Mouse (Mus musculus) forebrain, embryonic 15.5 days (tissue): ENCODE measurements around the gene Mettl23. TPM values are rescaled to one million over a fixed set of nuclear protein-coding genes. Genes with fewer than 3 reads are reported as not detected.

ENCODE experiments used
- ATAC-seq: fragments of 200-750 bp; cut with Nextera tagmentation; replicated peaks from 2 replicates; pipeline ENCODE4 v1.8.0; 2017; ENCODE audit warnings: mild to moderate bottlenecking, moderate TSS enrichment, moderate library complexity
- H3K27ac ChIP-seq: fragments of 300-500 bp; sonication (generic); replicated peaks from 2 replicates; pipeline ENCODE4 v1.5.1; 2015; ENCODE audit warnings: mild to moderate bottlenecking, inconsistent platforms
- H3K27me3 ChIP-seq: fragments of 300-500 bp; sonication (generic); 2 replicates; pipeline ENCODE4 v1.6.1; 2015; ENCODE audit warnings: inconsistent platforms
- H3K36me3 ChIP-seq: fragments of 300-500 bp; sonication (generic); 2 replicates; pipeline ENCODE4 v1.6.1; 2015; ENCODE audit warnings: mild to moderate bottlenecking, inconsistent platforms
- H3K4me1 ChIP-seq: fragments of 300-500 bp; sonication (generic); 2 replicates; pipeline ENCODE4 v1.6.1; 2015; ENCODE audit warnings: inconsistent platforms
- H3K4me2 ChIP-seq: fragments of 300-500 bp; sonication (generic); replicated peaks from 2 replicates; pipeline ENCODE4 v1.6.1; 2015; ENCODE audit warnings: mild to moderate bottlenecking, inconsistent platforms
- H3K4me3 ChIP-seq: fragments of 300-500 bp; sonication (generic); 2 replicates; pipeline ENCODE4 v1.5.1; 2015; ENCODE audit warnings: mild to moderate bottlenecking, inconsistent platforms
- H3K9ac ChIP-seq: fragments of 300-500 bp; sonication (generic); replicated peaks from 2 replicates; pipeline ENCODE4 v1.6.1; 2015; ENCODE audit warnings: mild to moderate bottlenecking, inconsistent platforms
- H3K9me3 ChIP-seq: fragments of 300-500 bp; sonication (generic); 2 replicates; pipeline ENCODE4 v1.6.1; 2016; ENCODE audit warnings: inconsistent platforms
- WGBS: fragments of 180-500 bp; shearing (Covaris S2); methylation state at CpG from one replicate; pipeline ENCODE4 v1.1.7; 2015; ENCODE audit warnings: mixed read lengths; 5-methylcytosine and 5-hydroxymethylcytosine counted together
- polyA plus RNA-seq: library from polyadenylated mRNA; unstranded; fragments of >200 nt; fragmentation: Nextera tagmentation; extraction: Ambion mirVana; gene quantifications from 2 replicates; pipeline ENCODE4 v1.2.1, GENCODE M21; 2015

Gene Mettl23
- polyA plus RNA-seq, 1 experiment from 2014 or later: 87.5 TPM

DNA sequence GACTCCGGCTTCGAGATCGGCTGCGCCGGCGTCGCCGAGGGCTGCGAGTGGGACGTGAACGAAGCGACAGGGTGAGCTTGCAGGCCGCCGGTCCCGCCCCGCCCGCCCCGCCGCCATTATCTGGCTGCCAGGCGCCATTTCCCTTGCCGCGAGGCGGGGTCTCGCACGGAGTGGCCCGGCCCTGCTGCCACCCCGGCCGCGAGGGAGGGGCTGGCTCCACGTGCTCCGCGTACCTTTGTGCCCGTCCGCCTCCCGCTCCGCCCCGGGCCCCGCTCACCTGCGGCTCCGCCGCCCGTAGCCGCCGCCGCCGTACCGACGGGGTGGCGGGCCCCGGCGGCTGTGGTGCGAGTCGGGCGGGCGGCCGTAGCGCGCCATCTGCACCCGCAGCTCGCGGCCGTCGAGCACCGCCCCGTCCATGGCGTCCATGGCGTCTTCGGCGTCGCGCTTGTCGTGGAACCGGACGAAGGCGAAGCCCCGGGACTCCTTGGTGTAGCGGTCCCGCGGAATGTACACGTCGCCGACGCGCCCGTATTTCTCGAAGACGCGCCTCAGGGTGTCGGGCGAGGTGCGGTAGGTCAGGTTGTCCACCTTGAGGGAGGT, 9.3 kb downstream of the Mettl23 start, which contains the start of gene Mfsd11:
Gene Mfsd11, plus strand, starts transcription at position 150 of the 600 bp plus-strand sequence.
- H3K9ac ChIP-seq: peak within 1 kb of the TSS; percentile 84
- peak within 1 kb of the TSS; percentile 99 for H3K27ac ChIP-seq
- peak; percentile 62 for ATAC-seq
- peak within 1 kb of the TSS; percentile 90 for H3K4me3 ChIP-seq
- peak within 1 kb of the TSS; percentile 84 for H3K4me2 ChIP-seq
- H3K9me3 ChIP-seq: no peaks in the 10 kb centered on the region
- peaks cover 47% of the 10 kb centered on the region for H3K4me1 ChIP-seq
- WGBS: under 1% methylated on average over 84 of the region's 91 CpGs
- peaks cover 30% of the 10 kb centered on the region for H3K36me3 ChIP-seq
- H3K27me3 ChIP-seq: no peaks in the 10 kb centered on the region

- Histone ChIP-seq H3K36me3 (peaks cover 26% of the 10 kb centered on the region), H3K4me3 (peak within 1 kb of the TSS; percentile 90), H3K9me3 (no peaks in the 10 kb centered on the region), H3K9ac (peak within 1 kb of the TSS; percentile 84), H3K27me3 (no peaks in the 10 kb centered on the region), H3K4me1 (peaks cover 47% of the 10 kb centered on the region), H3K27ac (peak within 1 kb of the TSS; percentile 99), H3K4me2 (peak within 1 kb of the TSS; percentile 84)
- ATAC-seq: peak; percentile 90
- WGBS: 0% methylated on average over 74 of the region's 74 CpGs
These were observed 9.9 kb downstream of the Mettl23 start, which contains the start of gene Srsf2 for GRCm38 (mm10) chr11:116852891-116853511. TSS of gene Srsf2 (minus strand) at chr11:116853094.

DNA sequence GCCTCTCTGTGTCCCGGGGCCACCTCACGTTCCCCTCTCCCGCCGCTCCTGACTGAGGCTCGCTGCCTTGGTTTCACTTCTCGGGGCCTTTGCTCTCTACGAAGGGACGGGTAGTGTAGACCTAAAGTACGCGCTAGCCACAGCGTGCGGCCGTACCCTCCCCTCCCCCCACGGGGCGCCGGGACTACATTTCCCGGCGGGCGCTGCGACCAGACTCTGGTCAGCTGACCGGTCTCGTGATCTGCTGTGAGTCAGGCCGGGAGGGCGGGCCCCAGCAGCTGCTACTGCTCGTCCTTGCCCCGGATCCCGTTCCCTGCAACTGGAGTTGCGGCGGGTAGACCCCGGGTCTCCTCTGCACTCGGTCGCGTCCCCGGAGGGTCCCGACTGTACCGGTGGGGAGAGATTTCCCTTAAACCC, 10.4 kb downstream of the Mettl23 start:
- H3K4me3 ChIP-seq: peak overlapping the region; percentile 90
- ATAC-seq: peak; percentile 91
- H3K27ac ChIP-seq: peak overlapping the region; percentile 99
- peak overlapping the region; percentile 76 for H3K9ac ChIP-seq
- H3K36me3 ChIP-seq: peaks cover 21% of the 10 kb centered on the region
- peaks cover 45% of the 10 kb centered on the region for H3K4me1 ChIP-seq
- peak overlapping the region; percentile 64 for H3K4me2 ChIP-seq
- under 1% methylated on average over 36 of the region's 36 CpGs for WGBS
- H3K27me3 ChIP-seq: no peaks in the 10 kb centered on the region
- no peaks in the 10 kb centered on the region for H3K9me3 ChIP-seq

DNA sequence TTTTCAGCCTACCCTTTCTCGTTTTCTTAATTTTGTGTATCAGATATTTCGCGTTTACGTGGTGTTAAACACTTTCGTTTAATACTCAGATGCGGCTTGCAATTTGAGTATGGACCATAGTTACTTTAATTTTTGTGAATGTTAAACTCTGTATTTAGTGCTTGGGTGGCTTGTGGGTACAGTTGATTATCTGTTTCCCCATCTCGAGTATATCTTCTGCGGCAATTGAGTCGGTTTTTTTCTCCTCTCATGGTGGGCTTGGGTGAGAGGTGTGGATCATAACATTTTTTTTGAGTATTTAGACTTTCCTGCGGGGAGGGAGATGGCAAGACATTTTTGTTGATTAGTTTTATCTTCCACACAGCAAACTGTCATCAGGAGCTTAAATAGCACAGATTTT, 11.2 kb downstream of the Mettl23 start:
- H3K4me1 ChIP-seq: peaks cover 42% of the 10 kb centered on the region
- H3K9me3 ChIP-seq: no peaks in the 10 kb centered on the region
- H3K27ac ChIP-seq: no peak overlapping the region
- peaks cover 21% of the 10 kb centered on the region for H3K36me3 ChIP-seq
- peak overlapping the region; percentile 90 for H3K4me3 ChIP-seq
- ATAC-seq: no peak
- H3K4me2 ChIP-seq: peak overlapping the region; percentile 64
- WGBS: 50% methylated on average over 10 of the region's 10 CpGs
- H3K27me3 ChIP-seq: no peaks in the 10 kb centered on the region
- peak overlapping the region; percentile 76 for H3K9ac ChIP-seq

- no peak overlapping the region for H3K27ac ChIP-seq
- H3K36me3 ChIP-seq: peaks cover 35% of the 10 kb centered on the region
- no peak for ATAC-seq
- H3K4me3 ChIP-seq: no peak overlapping the region
- 90% methylated on average over 12 of the region's 12 CpGs for WGBS
- peaks cover 20% of the 10 kb centered on the region for H3K4me1 ChIP-seq
- H3K4me2 ChIP-seq: no peak overlapping the region
- no peaks in the 10 kb centered on the region for H3K9me3 ChIP-seq
- no peak overlapping the region for H3K9ac ChIP-seq
- no peaks in the 10 kb centered on the region for H3K27me3 ChIP-seq
These were observed 14.2 kb downstream of the Mettl23 start for GRCm38 (mm10) chr11:116857183-116857850.

- no peak for ATAC-seq
- no peak overlapping the region for H3K27ac ChIP-seq
- 91% methylated on average over 10 of the region's 10 CpGs for WGBS
- H3K27me3 ChIP-seq: no peaks in the 10 kb centered on the region
- no peak overlapping the region for H3K9ac ChIP-seq
- peaks cover 84% of the 10 kb centered on the region for H3K36me3 ChIP-seq
- no peak overlapping the region for H3K4me2 ChIP-seq
- H3K9me3 ChIP-seq: no peaks in the 10 kb centered on the region
- no peak overlapping the region for H3K4me3 ChIP-seq
- H3K4me1 ChIP-seq: no peaks in the 10 kb centered on the region
These were observed 21.4 kb downstream of the Mettl23 start for GRCm38 (mm10) chr11:116864444-116864843.

DNA sequence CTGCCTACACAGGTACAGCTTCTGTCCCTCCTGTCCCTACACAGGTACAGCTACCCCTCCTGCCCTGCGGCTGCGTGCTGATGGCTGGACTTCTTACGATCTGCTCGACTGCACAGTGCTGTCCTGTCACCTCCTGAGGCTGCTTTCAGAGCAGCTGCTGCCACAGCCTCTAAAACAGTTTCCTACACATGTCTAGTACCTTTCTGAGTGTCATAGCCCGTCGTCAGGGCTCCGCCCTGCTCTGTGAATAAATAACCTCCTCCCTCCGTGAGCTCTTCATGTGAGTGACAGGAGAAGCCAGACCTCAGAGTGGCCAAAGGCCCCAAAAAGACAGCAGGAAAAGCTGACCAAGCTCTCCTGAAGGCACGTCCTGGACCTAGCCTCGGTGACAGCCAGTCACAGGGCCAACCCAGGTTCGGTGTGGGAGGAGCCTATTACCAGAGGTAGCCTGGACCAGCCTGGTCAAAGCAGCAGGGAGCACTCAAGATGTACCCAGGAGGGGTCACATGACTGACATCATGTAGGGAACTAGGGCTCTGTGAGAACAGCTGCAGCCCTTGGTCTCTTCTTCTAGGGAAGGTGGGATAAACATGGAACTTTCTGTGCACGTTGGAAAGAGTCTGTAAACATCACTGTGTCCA, 23.0 kb downstream of the Mettl23 start:
- Histone ChIP-seq H3K4me1 (no peaks in the 10 kb centered on the region), H3K27me3 (no peaks in the 10 kb centered on the region), H3K9ac (no peak overlapping the region), H3K4me2 (no peak overlapping the region), H3K27ac (no peak overlapping the region), H3K36me3 (peaks cover 74% of the 10 kb centered on the region), H3K4me3 (no peak overlapping the region), H3K9me3 (no peaks in the 10 kb centered on the region)
- 82% methylated on average over 12 of the region's 12 CpGs for WGBS
- no peak for ATAC-seq

- no peak for ATAC-seq
- 81% methylated on average over 3 of the region's 3 CpGs for WGBS
- Histone ChIP-seq H3K4me1 (no peaks in the 10 kb centered on the region), H3K4me2 (no peak overlapping the region), H3K9me3 (no peaks in the 10 kb centered on the region), H3K36me3 (peaks cover 72% of the 10 kb centered on the region), H3K27me3 (no peaks in the 10 kb centered on the region), H3K9ac (no peak overlapping the region), H3K4me3 (no peak overlapping the region), H3K27ac (no peak overlapping the region)
These were observed 25.1 kb downstream of the Mettl23 start for GRCm38 (mm10) chr11:116868129-116868528.

DNA sequence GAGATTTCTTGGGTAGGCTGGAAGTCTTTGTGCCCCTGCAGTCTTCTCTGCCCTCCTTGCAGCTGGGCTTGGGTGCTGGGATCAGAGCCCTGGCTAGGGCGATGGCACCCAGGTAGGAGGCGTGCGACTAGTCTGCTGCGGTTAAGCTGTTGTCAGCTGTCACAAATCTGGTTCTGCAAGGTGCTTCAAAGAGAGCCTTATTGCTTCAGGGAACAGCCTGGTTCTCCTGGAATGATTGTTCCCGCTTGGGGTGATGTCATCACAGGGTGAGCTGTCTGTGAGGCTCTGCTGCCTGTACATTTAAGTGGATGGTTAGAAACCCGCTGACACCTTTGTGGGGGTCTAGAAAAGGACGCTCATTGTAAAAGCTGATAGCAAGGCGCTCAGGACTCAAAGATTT, 26.1 kb downstream of the Mettl23 start:
- H3K27me3 ChIP-seq: no peaks in the 10 kb centered on the region
- peaks cover 72% of the 10 kb centered on the region for H3K36me3 ChIP-seq
- H3K9me3 ChIP-seq: no peaks in the 10 kb centered on the region
- no peak overlapping the region for H3K27ac ChIP-seq
- H3K4me1 ChIP-seq: no peaks in the 10 kb centered on the region
- no peak for ATAC-seq
- 90% methylated on average over 8 of the region's 8 CpGs for WGBS
- H3K9ac ChIP-seq: no peak overlapping the region
- no peak overlapping the region for H3K4me3 ChIP-seq
- no peak overlapping the region for H3K4me2 ChIP-seq

DNA sequence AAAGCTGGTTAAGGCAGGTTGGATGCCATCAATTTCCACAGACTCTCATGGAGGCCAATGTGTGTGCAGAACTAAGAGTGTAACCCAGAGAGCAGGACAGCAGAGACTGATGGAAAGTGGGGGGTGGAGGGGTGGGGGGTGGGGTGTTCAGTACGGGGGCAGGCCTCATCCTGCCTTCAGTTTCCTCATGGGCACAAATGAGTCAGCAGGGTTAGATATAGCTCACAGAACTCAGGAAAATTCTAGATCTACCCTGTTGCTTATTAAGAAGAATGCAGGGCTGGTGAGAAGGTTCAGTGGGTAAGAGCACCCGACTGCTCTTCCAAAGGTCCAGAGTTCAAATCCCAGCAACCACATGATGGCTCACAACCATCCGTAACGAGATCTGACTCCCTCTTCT, 26.6 kb downstream of the Mettl23 start:
- H3K9ac ChIP-seq: no peak overlapping the region
- ATAC-seq: no peak
- no peak overlapping the region for H3K4me2 ChIP-seq
- peaks cover 73% of the 10 kb centered on the region for H3K36me3 ChIP-seq
- H3K4me3 ChIP-seq: no peak overlapping the region
- no peaks in the 10 kb centered on the region for H3K27me3 ChIP-seq
- no peaks in the 10 kb centered on the region for H3K9me3 ChIP-seq
- no peaks in the 10 kb centered on the region for H3K4me1 ChIP-seq
- whole genome bisulfite sequencing: 82% methylated on average over 4 of the region's 4 CpGs
- no peak overlapping the region for H3K27ac ChIP-seq

DNA sequence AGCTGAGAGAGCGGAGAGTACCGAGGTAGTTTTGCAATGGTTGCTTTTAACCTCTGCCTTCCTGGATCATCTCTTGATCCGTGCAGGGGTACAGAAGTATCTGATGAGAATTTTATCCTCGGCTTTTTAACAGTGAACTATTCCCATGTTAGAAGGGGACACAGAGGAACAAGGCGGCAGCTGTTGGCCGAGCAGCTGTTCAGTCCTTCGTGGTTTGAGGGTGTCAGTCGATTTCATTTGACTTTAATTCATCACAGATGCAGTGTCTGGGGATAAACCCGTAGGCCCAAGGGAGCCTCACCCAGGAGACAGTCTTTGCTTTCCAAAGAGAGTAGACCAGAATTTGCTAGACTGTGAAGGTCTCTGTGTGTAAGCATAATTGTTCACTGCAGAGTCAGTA, 28.5 kb downstream of the Mettl23 start:
- Histone ChIP-seq H3K27me3 (no peaks in the 10 kb centered on the region), H3K4me1 (no peaks in the 10 kb centered on the region), H3K36me3 (peaks cover 59% of the 10 kb centered on the region), H3K9me3 (no peaks in the 10 kb centered on the region), H3K9ac (no peak overlapping the region), H3K4me2 (no peak overlapping the region), H3K27ac (no peak overlapping the region), H3K4me3 (no peak overlapping the region)
- ATAC-seq: no peak
- 89% methylated on average over 9 of the region's 9 CpGs for WGBS

- WGBS: 89% methylated on average over 20 of the region's 20 CpGs
- H3K27ac ChIP-seq: no peak overlapping the region
- no peaks in the 10 kb centered on the region for H3K9me3 ChIP-seq
- no peaks in the 10 kb centered on the region for H3K27me3 ChIP-seq
- no peak overlapping the region for H3K4me2 ChIP-seq
- H3K36me3 ChIP-seq: peaks cover 42% of the 10 kb centered on the region
- no peaks in the 10 kb centered on the region for H3K4me1 ChIP-seq
- H3K4me3 ChIP-seq: no peak overlapping the region
- H3K9ac ChIP-seq: no peak overlapping the region
- ATAC-seq: no peak
These were observed 30.9 kb downstream of the Mettl23 start for GRCm38 (mm10) chr11:116873987-116874386.
